Mouse (Mus musculus): ENCODE measurements around the gene Bmp5. TPM values are rescaled to one million over a fixed set of nuclear protein-coding genes. Genes with fewer than 3 reads are reported as not detected.

The Bmp5 gene
- polyA plus RNA-seq, 1 experiment from 2014 or later, result 2.7 TPM

DNA sequence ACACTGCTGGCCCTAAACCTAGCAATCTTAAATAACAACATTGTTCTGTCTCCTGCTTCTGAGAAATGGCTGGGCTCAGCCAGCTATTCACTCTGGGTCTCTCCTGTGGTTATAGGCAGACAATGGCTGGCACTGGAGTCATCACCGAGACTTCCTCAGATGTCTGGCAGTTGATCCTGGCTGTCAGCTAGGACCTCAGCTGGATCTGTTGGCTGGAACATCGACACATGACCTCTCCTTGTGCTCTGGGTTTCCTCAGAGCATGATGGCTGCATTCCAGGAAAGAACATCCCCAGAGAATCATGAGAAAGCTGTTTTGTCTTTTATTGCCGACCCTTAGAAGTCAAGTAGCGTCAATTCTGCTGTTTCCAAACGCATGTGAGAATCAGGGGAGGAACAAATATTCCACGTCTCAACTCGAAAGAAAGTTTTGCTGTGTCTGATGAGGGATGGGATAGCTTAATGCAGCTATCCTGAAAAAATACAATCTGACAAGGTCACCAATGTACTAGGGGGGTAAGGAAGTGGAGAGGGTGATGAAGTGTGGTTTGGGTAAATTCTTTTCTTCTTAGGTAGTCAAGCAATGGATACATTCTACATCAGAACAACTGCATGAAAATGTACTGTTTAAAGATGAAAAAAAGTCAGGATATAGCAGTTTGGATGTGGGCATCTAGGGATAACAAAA is 135.1 kb downstream of the Bmp5 start:
- no peaks in the 10 kb centered on the region for H3K27me3 ChIP-seq (replicated peaks)
- H3K9ac ChIP-seq, result no peak overlapping the region
- H3K4me2 ChIP-seq, result no peak overlapping the region
- H3K9me3 ChIP-seq (replicated peaks), result no peaks in the 10 kb centered on the region
- H3K36me3 ChIP-seq, result no peaks in the 10 kb centered on the region
- H3K4me3 ChIP-seq, result no peak overlapping the region
- no peaks in the 10 kb centered on the region for H3K4me1 ChIP-seq
- no peak overlapping the region for H3K27ac ChIP-seq
- WGBS (ENCODE audit: insufficient replicate concordance), result 49% methylated on average over 7 of the region's 7 CpGs
- no peak for ATAC-seq

- no peaks in the 10 kb centered on the region for H3K4me1 ChIP-seq
- H3K4me3 ChIP-seq, result no peak overlapping the region
- no peak overlapping the region for H3K9ac ChIP-seq
- ATAC-seq, result no peak
- H3K36me3 ChIP-seq, result no peaks in the 10 kb centered on the region
- WGBS (ENCODE audit: insufficient replicate concordance), result 63% methylated on average over 7 of the region's 7 CpGs
- no peaks in the 10 kb centered on the region for H3K27me3 ChIP-seq (replicated peaks)
- no peak overlapping the region for H3K27ac ChIP-seq
- no peak overlapping the region for H3K4me2 ChIP-seq
- H3K9me3 ChIP-seq (replicated peaks), result no peaks in the 10 kb centered on the region
These were observed 136.4 kb downstream of the Bmp5 start for GRCm38 (mm10) chr9:75911542-75911941.

GRCm38 (mm10) chr9:75916027-75916426 is 140.9 kb downstream of the Bmp5 start:
- Histone ChIP-seq H3K27ac (no peak overlapping the region), H3K27me3 (replicated peaks) (no peaks in the 10 kb centered on the region), H3K4me1 (no peaks in the 10 kb centered on the region), H3K4me3 (no peak overlapping the region), H3K4me2 (no peak overlapping the region), H3K36me3 (no peaks in the 10 kb centered on the region), H3K9ac (no peak overlapping the region), H3K9me3 (replicated peaks) (no peaks in the 10 kb centered on the region)
- WGBS (ENCODE audit: insufficient replicate concordance), result 46% methylated on average over 2 of the region's 2 CpGs
- ATAC-seq, result no peak

DNA sequence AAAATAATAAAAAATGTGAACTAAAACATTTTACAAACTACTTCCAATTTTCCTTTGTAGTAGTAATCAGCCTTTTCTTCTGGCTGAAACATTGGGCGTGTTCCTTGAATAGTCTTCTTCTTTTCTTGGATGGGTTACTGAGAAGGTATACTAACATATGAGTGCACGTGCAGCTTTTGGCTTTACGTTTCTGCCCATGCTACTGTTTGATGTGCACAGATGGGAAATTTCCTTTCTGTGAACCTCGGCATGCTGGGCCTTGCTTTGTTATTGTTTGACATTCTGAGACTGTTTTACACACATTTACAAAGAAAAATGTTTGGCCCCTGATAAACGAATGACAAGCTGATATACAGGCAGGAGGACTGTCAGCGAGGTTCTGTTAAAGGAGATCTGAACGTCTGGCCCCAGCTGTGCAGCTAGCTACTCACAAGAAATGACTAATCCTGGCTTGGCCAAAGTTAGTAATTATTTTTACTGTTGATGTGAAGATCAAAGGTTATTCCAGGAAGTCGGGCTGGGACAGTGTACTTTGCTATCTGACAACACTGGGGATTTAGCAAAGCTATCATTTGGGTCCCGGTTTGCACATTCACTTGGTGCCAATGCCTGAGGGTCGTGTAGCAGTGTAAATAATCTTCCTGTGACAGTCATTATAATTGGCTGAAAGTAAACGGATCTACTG is 152.2 kb downstream of the Bmp5 start:
- Histone ChIP-seq H3K4me2 (no peak overlapping the region), H3K9me3 (replicated peaks) (no peaks in the 10 kb centered on the region), H3K27me3 (replicated peaks) (no peaks in the 10 kb centered on the region), H3K36me3 (no peaks in the 10 kb centered on the region), H3K4me3 (no peak overlapping the region), H3K9ac (no peak overlapping the region), H3K27ac (no peak overlapping the region), H3K4me1 (peaks cover 6% of the 10 kb centered on the region)
- ATAC-seq, result peak; percentile 65
- WGBS (ENCODE audit: insufficient replicate concordance), result 47% methylated on average over 11 of the region's 11 CpGs

- Histone ChIP-seq H3K9me3 (replicated peaks) (no peaks in the 10 kb centered on the region), H3K36me3 (no peaks in the 10 kb centered on the region), H3K4me3 (no peak overlapping the region), H3K27me3 (replicated peaks) (no peaks in the 10 kb centered on the region), H3K4me1 (peaks cover 6% of the 10 kb centered on the region), H3K4me2 (no peak overlapping the region), H3K9ac (no peak overlapping the region), H3K27ac (no peak overlapping the region)
- WGBS (ENCODE audit: insufficient replicate concordance), result 54% methylated on average over 5 of the region's 5 CpGs
- ATAC-seq, result no peak
These were observed 152.9 kb downstream of the Bmp5 start for GRCm38 (mm10) chr9:75928068-75928467.

DNA sequence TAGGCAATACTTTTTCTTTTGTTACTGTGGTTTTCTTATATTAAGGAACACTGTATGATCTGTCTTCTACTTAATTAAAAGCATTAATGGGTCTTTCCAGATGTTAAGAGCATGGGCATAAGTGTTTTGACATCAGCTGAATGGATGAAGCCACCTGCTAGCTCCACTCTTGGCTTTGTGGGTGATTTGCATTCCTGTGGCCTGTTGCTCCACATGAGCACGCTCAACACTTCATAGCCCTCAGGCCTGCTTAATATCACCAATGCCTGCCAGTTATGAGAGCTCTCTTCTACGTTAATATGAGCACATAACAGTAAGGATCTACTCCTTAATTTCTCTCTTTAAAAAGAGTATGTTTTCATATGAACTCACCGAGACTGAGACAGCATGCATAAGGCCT is 169.5 kb downstream of the Bmp5 start:
- ATAC-seq, result no peak
- H3K27me3 ChIP-seq (replicated peaks), result no peaks in the 10 kb centered on the region
- no peaks in the 10 kb centered on the region for H3K9me3 ChIP-seq (replicated peaks)
- H3K27ac ChIP-seq, result no peak overlapping the region
- no peaks in the 10 kb centered on the region for H3K36me3 ChIP-seq
- peaks cover 5% of the 10 kb centered on the region for H3K4me1 ChIP-seq
- no peak overlapping the region for H3K4me3 ChIP-seq
- H3K9ac ChIP-seq, result no peak overlapping the region
- H3K4me2 ChIP-seq, result no peak overlapping the region
- WGBS (ENCODE audit: insufficient replicate concordance), result 72% methylated on average over 3 of the region's 3 CpGs

Small RNA genes within 50 kb of the gene (microRNA-seq; reads per million reads assigned to microRNA genes)
- gene Gm44355, result not detected

Other genes with a start within 250 kb of the Bmp5 start
- gene Tmod3, start 215.7 kb upstream of the Bmp5 start, polyA plus RNA-seq (2016; fragmentation: Nextera tagmentation; extraction: Ambion mirVana), result 37.6 and 39.0 TPM in 2 replicates
- 0.69 and 1.0 TPM in 2 replicates for gene Tmod2, start 164.0 kb upstream of the Bmp5 start, polyA plus RNA-seq (2016; fragmentation: Nextera tagmentation; extraction: Ambion mirVana)
- 6.0 and 6.4 TPM in 2 replicates for gene Lysmd2, start 149.6 kb upstream of the Bmp5 start, polyA plus RNA-seq (2016; fragmentation: Nextera tagmentation; extraction: Ambion mirVana)
- 0.30 TPM in 1 of 2 replicates, not detected in the other for gene Scg3, start 91.3 kb upstream of the Bmp5 start, polyA plus RNA-seq (2016; fragmentation: Nextera tagmentation; extraction: Ambion mirVana)
- gene Hmgcll1, start 239.5 kb downstream of the Bmp5 start, polyA plus RNA-seq (2016; fragmentation: Nextera tagmentation; extraction: Ambion mirVana), result 0.21 and 0.57 TPM in 2 replicates

All from liver, embryonic 12.5 days (tissue).